Mouse (Mus musculus): Measurements from ENCODE around the gene Rasa3.

Gene Rasa3

GRCm38 (mm10) chr8:13685674-13686314 is 8.4 kb upstream of the Rasa3 start:
- DNase-seq (ENCODE audit: low read depth, low spot score) = no peak

DNA sequence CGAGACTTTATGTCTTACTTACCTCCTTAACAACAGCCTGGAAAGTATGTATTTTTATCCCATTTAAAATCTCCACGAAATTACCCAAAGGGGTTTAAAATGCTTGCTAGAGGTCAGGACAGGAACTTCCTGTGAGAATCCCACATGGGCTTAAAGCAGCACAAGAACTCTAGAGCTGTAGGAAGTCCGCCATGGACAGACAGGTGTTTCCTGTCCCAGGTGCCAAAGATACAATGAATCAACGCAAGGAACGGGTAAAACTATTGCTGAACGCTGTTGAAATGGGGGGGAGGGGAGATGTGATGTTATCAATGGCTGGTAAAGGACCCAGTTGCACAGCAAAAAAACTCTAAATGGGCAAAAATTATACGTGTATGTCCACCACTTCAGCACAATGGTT is 6.7 kb upstream of the Rasa3 start:
- DNase-seq (ENCODE audit: low read depth, low spot score) = no peak

- DNase-seq (ENCODE audit: low read depth, low spot score) = no peak
These were observed 779 bp upstream of the Rasa3 start for GRCm38 (mm10) chr8:13678182-13678581.

DNA sequence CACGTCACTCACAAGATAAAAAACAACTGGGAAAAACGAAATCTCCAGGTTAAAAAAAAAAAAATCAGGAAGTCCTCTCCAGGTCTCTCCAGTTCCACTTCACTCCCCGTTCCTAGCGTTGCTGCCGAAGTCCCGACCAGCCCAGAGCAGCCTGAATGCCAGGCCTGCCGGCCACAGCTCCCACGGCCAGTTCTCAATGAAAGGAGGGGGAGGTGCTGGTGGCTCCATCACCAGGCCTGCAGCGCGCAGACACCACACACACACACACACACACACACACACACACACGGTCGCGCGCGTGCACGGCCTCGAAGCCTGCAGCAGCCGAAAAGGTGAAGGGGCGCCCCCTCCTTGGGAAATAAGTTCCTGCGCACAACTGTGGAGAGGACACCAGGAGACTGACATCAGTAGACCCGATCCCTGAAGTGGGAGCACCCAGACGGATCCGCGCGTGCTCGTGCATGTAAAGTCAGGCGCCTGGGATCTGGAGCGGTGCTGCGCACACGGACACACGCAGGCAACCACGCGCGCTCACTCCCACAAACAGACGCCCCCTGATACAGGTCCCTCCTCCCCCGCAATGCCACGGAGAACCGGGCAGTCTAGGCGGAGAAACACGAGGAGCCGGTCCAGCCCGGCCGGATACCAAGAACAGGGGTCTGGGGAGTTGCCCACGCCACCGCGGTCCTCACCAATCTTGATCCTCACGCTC is 546 bp downstream of the Rasa3 start:
- peak; percentile 49 for DNase-seq (ENCODE audit: low read depth, low spot score)

DNA sequence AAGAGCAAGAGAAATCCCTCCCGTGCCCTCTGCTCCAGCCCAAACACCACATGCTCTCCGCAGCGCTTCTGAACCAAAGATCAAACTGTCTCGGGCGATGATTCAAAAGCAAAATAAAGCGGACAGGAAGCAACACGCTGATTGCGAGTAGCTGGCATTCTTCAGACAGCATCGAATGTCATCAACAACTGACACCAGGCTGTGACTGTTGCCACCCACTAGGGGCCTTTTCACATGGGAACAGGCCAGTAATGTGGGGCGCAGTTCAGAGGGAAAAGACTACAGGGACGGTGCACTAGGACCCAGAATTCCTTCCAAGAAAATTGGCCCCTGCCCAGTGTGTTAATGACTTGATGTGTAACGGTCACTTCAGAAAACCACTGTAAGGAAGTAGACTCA is 1.1 kb downstream of the Rasa3 start:
- DNase-seq (ENCODE audit: low read depth, low spot score) = no peak

DNA sequence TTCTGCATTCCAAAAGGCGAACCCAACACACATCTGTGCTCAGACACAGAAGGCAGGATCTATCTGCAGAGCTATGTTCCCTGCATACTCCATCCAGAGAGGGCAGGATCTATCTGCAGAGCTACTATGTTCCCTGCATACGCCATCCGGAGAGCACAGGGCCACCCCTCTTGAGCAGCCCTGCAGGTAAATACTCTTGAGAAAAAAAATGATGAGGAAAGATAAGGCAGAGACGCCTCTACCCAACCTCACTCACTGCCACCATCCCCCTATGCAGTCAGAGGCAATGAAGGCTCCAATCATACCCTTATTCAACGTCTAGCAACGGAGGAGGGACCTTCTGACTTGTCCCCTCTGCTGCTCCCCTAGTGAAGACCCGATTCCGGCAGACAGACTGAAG is 1.9 kb downstream of the Rasa3 start:
- DNase-seq (ENCODE audit: low read depth, low spot score) = no peak

DNA sequence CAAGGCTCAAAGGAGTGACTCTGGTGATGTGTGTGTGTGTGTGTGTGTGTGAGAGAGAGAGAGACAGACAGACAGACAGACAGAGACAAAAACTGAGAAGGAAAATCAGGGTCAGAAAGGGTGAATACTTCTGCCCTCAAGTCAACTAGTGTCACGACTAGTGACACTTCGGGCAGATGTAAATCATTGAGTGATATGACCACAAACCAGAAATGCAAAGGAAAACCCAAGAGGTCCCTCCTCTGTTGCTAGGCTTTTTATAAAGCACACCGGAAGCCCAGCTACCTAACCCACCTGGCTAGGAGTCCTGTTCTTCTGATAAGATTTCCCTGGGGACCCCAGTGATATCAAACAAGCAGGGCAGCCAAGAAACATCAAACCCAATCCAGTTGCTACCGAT is 2.3 kb downstream of the Rasa3 start:
- no peak for DNase-seq (ENCODE audit: low read depth, low spot score)

DNA sequence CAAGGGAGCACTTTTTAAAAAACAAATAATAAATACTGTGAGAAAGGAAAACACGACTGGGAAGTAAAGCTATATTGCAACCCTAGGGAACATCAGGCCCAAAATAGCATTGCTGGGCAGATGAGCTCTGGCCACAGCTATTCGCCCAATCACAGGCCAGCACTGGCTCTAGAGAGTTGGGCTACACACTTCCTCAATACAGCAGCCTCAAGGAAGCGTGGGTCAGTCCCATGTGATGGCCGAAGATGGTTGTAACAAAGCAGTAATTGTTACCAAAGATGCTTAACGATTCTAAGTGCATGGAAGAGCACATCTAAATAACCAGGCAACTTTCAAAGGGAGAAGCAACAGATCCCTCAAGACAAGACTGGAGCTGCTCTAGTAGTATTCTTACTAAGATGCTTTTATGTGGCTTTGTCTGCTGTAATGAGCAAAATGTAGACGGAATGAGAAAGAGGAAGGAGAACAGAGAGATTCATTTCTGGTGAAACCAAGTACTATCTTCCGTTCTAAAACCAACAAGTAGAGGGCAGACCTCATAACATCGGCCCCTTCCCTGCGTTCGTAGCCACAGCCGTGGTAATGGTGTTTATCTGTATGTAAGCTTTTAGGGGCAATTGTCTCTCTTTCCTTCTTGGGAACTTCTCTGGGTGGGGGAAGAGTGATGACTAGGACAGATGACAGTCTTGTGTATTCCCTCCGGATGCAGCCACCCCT is 3.0 kb downstream of the Rasa3 start:
- no peak for DNase-seq (ENCODE audit: low read depth, low spot score)

- no peak for DNase-seq (ENCODE audit: low read depth, low spot score)
These were observed 4.2 kb downstream of the Rasa3 start for GRCm38 (mm10) chr8:13673215-13673614.

DNA sequence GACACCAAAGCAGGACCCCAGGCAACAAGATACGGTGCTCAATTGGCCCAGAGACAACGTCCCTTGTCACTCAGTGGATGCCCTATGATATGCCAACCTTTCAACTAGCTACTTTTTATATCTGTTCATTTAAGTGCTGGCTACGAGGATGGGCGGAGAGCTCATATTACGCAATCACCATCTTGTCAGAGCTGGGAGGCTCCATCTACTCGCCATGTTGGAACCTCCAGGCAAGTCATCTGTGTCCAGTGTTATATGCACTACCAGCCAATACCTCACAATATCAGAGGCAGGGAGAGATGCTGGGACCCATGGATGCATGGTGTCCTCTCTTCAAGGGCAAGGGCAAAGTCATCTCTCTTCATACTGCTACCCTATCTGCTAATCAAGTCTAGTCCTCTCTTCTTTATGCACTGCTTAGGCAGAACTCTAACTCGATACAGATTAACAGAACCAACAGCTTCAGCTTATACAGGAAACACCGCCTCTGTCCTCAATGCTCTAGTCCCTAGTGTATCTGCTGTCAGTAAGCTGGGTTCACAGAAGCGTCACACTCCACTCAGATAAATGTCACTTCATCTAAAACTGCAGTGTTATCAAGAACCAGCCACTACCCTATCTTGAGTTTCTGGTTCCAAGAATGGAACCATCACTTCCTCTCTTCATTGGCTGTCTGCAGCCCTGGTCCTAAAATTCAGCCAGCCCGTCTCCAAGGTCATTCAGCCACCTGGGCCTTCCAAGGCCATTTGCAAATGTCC is 6.0 kb downstream of the Rasa3 start:
- no peak for DNase-seq (ENCODE audit: low read depth, low spot score)

- no peak for DNase-seq (ENCODE audit: low read depth, low spot score)
These were observed 7.4 kb downstream of the Rasa3 start for GRCm38 (mm10) chr8:13670011-13670471.

GRCm38 (mm10) chr8:13668367-13668766 is 9.0 kb downstream of the Rasa3 start:
- DNase-seq (ENCODE audit: low read depth, low spot score) = no peak

- DNase-seq (ENCODE audit: low read depth, low spot score) = no peak
These were observed 9.5 kb downstream of the Rasa3 start for GRCm38 (mm10) chr8:13667917-13668316.

- no peak for DNase-seq (ENCODE audit: low read depth, low spot score)
These were observed 11.5 kb downstream of the Rasa3 start for GRCm38 (mm10) chr8:13665944-13666343.

DNA sequence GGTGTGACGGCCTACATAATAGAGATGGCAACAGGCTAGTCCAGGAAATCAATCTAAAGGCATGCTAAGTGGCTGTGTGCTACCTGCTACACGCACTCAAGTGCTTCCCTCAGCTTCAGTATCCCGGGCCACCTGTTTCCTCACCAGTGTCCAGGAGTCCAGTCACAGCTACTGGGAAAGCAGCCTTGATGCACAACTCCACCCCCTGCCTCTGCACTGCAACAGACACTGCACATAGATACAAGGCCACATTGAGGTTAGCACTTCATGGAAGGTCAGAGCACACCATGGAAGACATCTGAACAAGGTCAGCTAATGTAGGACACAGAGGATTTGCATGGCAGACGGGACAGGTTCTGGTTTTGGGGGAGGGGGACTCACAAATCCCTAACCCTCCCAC is 11.9 kb downstream of the Rasa3 start:
- no peak for DNase-seq (ENCODE audit: low read depth, low spot score)

DNA sequence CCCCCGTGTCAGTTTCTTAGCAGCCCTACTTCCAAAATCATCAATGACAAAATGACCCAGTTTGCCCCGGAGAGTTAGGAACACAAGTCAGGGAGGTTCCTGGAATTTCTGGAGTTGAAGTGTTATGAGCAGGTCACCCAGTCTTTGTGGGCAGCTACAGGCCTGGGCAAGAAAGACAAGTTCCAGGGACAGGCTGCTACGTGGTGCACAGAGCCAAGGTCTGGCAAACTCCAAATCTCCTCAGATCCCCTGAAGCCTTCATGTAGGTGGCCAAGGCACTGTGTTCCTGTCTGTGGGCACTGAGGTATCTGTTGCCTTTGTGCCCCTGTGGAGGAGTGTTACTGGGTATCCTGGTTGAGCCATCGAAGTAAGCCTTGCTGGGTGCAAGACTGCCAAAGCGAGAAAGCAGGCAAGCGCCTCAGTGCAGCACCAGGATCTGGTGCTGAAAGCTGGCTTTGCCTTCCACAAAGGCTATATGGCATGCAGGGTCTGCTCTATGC is 12.6 kb downstream of the Rasa3 start:
- no peak for DNase-seq (ENCODE audit: low read depth, low spot score)

DNA sequence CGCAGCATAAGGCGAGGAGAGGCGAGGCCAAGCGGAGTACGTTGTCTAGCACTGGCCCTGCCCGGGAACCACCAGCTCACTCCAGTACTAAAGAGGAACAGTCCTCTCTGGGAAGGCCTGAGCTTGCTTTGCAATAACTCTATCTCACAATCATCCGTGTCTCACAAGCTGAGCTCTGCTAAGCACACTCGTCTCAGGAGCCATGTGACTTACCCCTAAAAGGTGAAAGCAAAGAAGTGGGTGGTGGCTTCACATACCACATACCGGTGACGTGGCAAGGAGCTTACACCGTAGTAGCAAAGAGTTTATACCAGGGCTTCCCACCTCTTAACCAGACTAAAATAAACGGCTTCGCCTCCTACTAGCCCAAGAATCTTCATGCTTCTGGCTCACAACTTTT is 17.1 kb downstream of the Rasa3 start:
- no peak for DNase-seq (ENCODE audit: low read depth, low spot score)

GRCm38 (mm10) chr8:13657479-13657878 is 19.9 kb downstream of the Rasa3 start:
- DNase-seq (ENCODE audit: low read depth, low spot score) = no peak

DNA sequence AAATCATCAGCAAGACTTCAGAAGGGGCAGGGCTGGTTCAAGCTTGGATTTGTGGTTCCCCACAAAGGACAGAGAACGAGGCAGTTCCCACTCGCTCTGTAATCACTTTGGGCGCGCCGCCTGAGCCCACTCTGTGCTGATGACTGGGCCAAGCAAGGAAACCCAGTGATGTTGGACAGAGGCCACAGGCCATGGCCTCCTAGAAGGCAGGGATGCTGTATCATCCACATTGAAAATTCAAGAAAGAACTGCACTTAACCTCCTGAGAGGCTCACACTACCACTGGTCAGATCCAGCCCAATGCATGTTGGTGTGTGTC is 22.4 kb downstream of the Rasa3 start:
- DNase-seq (ENCODE audit: low read depth, low spot score) = no peak

GRCm38 (mm10) chr8:13654350-13655032 is 22.9 kb downstream of the Rasa3 start:
- no peak for DNase-seq (ENCODE audit: low read depth, low spot score)

DNA sequence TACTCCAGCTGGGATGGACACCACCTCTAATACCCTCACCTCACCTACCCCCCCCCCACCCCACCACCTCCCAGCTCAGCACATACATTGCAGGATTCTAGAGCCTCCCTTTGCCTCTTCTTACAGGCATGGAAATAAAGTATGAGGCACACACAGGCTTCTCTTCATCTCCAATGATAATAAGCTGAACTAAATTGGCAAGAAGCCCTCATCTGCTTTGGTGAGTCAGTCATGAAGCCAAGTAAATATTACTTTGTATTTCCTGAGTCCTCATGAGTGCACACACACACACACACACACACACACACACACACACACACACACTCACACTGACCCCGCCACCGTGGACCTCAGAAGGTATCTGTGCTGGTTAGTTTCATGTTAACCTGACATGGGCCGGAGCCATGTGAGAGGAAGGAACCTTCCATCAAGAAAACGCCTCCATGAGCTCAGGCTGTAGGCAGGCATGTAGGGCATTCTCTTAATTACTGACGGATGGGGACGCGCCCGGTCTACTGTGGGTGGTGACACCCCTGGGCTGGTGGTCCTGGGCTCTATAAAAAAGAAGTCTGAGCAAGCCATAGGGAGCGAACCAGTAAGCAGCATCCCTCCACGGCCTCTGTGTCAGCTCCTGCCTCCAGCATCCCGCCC is 26.7 kb downstream of the Rasa3 start:
- no peak for DNase-seq (ENCODE audit: low read depth, low spot score)
